Mouse (Mus musculus) B cell, adult 2 months (primary cell): Measurements from ENCODE around the gene Cox19.

ENCODE experiments used
- DNase-seq, 2 experiments: peaks; one replicate each; pipeline ENCODE4 v3.0.0; 2022

Gene Cox19

GRCm38 (mm10) chr5:139291811-139292560, 59.2 kb downstream of the Cox19 start:
- no peak for DNase-seq

GRCm38 (mm10) chr5:139290467-139291259, 60.6 kb downstream of the Cox19 start:
- DNase-seq, result no peak

- DNase-seq, result no peak
Observed at GRCm38 (mm10) chr5:139288591-139288990, 62.6 kb downstream of the Cox19 start.

- DNase-seq, result no peak
Observed at GRCm38 (mm10) chr5:139287787-139288186, 63.4 kb downstream of the Cox19 start.

- peak; percentile 32 to 37 for DNase-seq
Observed at GRCm38 (mm10) chr5:139287099-139287498, 64.1 kb downstream of the Cox19 start.
